Mouse (Mus musculus): ENCODE measurements at regions not wholly inside any gene's neighbourhood (a gene's known extent, or its start where the extent isn't known, plus 50 kb on each side); places are given as distances from the start of the nearest gene placed in this dataset.

DNA sequence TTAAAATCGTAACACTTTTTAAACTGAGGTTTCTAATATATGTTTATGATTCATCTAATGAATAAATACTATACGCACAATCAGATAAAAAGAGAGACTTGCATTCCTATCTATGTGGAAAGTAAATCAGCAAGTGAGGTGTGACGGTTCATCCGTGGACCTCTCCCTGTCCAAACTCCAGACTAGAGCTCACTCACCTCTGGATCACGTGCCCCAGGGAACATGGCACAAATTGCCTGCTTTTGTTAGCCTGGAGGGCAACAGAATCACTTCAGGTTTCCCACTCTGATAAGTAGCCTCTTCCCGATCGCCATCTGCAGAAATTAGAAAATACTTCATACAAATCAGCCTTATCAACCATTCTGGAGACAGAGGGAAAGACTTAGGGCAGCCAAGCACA, 206.7 kb downstream of the Skap2 start:
- no peak for ATAC-seq (replicated peaks; ENCODE audit: low read depth, poor library complexity, severe bottlenecking)

All from common myeloid progenitor, adult 5-6 weeks (primary cell).